Mouse (Mus musculus): ENCODE data around the gene Rnf38. TPM values are rescaled to one million over a fixed set of nuclear protein-coding genes. Genes with fewer than 3 reads are reported as not detected.

Gene Rnf38
- polyA plus RNA-seq, 1 experiment from 2014 or later = 11.0 TPM

- no peak for ATAC-seq (ENCODE audit: insufficient read depth)
- H3K9ac ChIP-seq = no peak overlapping the region
- 55% methylated on average over 5 of the region's 5 CpGs for WGBS (ENCODE audit: insufficient replicate concordance)
- peaks cover 60% of the 10 kb centered on the region for H3K27me3 ChIP-seq
- H3K4me1 ChIP-seq (replicated peaks) = peaks cover 23% of the 10 kb centered on the region
- no peaks in the 10 kb centered on the region for H3K36me3 ChIP-seq (replicated peaks)
- H3K27ac ChIP-seq (replicated peaks) = no peak overlapping the region
- no peak overlapping the region for H3K4me2 ChIP-seq
- no peaks in the 10 kb centered on the region for H3K9me3 ChIP-seq (replicated peaks)
- H3K4me3 ChIP-seq (replicated peaks) = no peak overlapping the region
These were observed 17.9 kb upstream of the Rnf38 start for GRCm38 (mm10) chr4:44251521-44251920.

DNA sequence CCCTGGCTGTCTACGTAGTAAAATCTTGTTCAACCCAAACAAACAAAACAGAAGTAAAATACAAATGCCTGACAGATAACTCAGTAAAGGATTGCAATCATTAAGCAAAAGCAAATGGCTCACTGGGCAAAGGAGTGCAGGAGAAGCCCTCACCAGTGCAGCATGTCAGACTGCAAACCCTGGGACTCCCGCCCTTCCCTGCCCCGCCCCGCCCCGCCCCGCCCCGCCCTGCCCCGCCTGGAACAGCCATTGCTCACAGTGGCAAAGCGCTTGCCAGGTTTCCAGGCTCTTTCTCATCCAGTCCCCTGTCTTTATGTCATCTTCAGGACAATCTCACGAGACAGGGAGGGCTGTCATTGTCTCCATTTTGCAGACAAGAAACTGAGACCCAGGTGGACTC is 16.1 kb upstream of the Rnf38 start:
- no peak overlapping the region for H3K4me3 ChIP-seq (replicated peaks)

DNA sequence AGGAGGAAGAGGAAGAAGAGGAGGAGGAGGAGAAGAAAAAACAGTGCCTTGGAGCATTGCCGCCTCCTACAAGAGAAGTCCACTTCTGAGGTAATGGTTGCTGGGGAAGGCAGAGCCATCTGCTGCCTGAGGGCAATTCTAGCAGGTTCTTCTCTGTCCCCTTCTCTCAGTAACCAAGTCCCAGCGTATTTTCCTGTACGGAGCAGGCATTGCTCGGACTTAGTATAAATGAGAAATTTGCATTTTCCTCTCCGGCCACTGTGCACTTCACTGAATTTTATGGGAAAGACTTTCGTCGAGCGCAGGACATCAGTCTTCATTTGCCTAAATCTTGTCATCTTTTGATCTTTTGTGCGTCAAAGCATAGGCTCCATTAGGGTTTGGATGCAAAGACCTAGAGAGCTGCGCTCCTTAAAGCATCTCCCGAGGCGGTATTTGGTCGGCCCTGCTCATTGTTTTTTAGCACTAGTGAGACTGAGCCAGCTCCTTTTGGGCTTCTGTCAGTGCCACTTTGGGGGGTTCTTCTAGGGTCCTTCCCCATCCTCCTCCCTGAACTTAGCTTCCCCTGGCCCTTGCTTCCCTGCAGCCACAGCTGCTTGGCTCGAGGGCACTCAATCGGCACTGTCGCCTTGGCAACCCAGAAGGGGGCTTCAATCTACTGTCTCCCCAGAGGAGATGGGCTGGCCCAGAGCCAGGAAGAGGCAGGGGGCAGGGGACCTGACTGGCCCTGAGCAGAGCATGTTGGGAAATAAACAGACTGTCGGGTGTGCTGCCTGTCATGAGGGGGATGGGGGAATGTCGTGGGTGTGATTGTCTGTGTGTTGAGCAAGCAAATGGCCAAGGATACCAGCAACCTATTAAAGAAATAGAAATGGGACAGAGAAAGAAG is 13.7 kb upstream of the Rnf38 start:
- Histone ChIP-seq H3K36me3 (replicated peaks) (no peaks in the 10 kb centered on the region), H3K27ac (replicated peaks) (peak overlapping the region; percentile 42), H3K4me1 (replicated peaks) (peaks cover 23% of the 10 kb centered on the region), H3K9ac (no peak overlapping the region), H3K27me3 (peaks cover 46% of the 10 kb centered on the region), H3K4me3 (replicated peaks) (no peak overlapping the region), H3K9me3 (replicated peaks) (no peaks in the 10 kb centered on the region), H3K4me2 (peak overlapping the region; percentile 25)
- WGBS (ENCODE audit: insufficient replicate concordance) = 26% methylated on average over 18 of the region's 18 CpGs
- peak; percentile 55 for ATAC-seq (ENCODE audit: insufficient read depth)

More for the DNA sequence above, 16.1 kb upstream of the Rnf38 start:
- no peak for ATAC-seq (ENCODE audit: insufficient read depth)
- H3K4me1 ChIP-seq (replicated peaks) = peaks cover 23% of the 10 kb centered on the region
- 0 out of 2 replicates have a peak overlapping the region, but pooled peaks have one; percentile 42 for H3K27ac ChIP-seq (replicated peaks)
- H3K4me2 ChIP-seq = peak overlapping the region; percentile 30
- H3K27me3 ChIP-seq = peaks cover 60% of the 10 kb centered on the region
- no peak overlapping the region for H3K9ac ChIP-seq
- H3K9me3 ChIP-seq (replicated peaks) = no peaks in the 10 kb centered on the region
- no peaks in the 10 kb centered on the region for H3K36me3 ChIP-seq (replicated peaks)
- WGBS (ENCODE audit: insufficient replicate concordance) = 4% methylated on average over 10 of the region's 10 CpGs

GRCm38 (mm10) chr4:44246285-44246684 is 12.7 kb upstream of the Rnf38 start:
- Histone ChIP-seq H3K9ac (no peak overlapping the region), H3K27me3 (peaks cover 36% of the 10 kb centered on the region), H3K4me2 (no peak overlapping the region), H3K36me3 (replicated peaks) (no peaks in the 10 kb centered on the region), H3K4me3 (replicated peaks) (no peak overlapping the region), H3K9me3 (replicated peaks) (no peaks in the 10 kb centered on the region), H3K27ac (replicated peaks) (peak overlapping the region; percentile 20; the same call in 1 of the 2 replicates), H3K4me1 (replicated peaks) (peaks cover 13% of the 10 kb centered on the region)
- peak; percentile 67 for ATAC-seq (ENCODE audit: insufficient read depth)
- WGBS (ENCODE audit: insufficient replicate concordance) = 59% methylated on average over 4 of the region's 4 CpGs

DNA sequence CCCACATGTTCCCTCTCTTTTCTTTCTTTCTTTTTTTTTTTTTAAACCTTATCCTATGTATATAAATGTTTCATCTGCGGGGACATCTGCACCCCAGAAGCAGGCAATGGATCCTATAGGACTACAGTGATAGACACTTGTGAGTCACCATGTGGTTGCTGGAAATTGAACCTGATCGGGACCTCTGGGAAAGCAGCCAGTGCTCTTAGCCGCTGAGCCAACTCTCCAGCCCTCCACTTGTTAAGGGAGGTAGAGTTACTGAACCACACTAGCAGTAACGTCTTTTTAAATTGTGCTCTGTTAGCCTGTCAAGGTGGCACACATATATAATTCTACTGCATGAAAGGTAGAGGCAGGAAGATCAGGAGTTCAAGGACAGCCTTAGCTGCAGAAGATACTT is 8.0 kb upstream of the Rnf38 start:
- H3K27ac ChIP-seq (replicated peaks) = no peak overlapping the region
- 60% methylated on average over 4 of the region's 4 CpGs for WGBS (ENCODE audit: insufficient replicate concordance)
- H3K4me1 ChIP-seq (replicated peaks) = no peaks in the 10 kb centered on the region
- no peak for ATAC-seq (ENCODE audit: insufficient read depth)
- no peaks in the 10 kb centered on the region for H3K27me3 ChIP-seq
- no peak overlapping the region for H3K9ac ChIP-seq
- no peak overlapping the region for H3K4me2 ChIP-seq
- H3K9me3 ChIP-seq (replicated peaks) = no peaks in the 10 kb centered on the region
- no peak overlapping the region for H3K4me3 ChIP-seq (replicated peaks)
- H3K36me3 ChIP-seq (replicated peaks) = no peaks in the 10 kb centered on the region

DNA sequence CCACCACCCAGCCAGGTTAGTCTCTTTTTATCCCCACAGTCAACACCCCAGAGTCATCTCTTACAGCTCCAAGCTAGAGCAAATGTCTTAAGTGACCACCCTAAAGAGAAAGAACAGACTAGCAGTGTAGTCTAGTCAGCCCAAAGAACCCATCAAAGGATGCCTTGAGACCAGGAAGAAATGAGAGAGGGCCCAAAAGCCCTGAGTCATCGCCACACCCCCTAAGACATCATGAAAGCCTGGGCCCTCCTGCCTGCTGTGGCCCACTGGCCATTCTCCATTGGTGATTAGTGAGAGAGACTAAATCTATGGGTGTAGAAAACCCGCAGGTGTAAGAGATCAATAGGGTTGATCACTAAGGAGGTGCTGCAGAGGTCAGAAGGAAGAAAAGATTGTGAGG is 2.4 kb upstream of the Rnf38 start:
- ATAC-seq (ENCODE audit: insufficient read depth) = no peak
- 68% methylated on average over 2 of the region's 2 CpGs for WGBS (ENCODE audit: insufficient replicate concordance)
- Histone ChIP-seq H3K9me3 (replicated peaks) (no peaks in the 10 kb centered on the region), H3K4me3 (replicated peaks) (no peak overlapping the region), H3K27ac (replicated peaks) (no peak overlapping the region), H3K9ac (no peak overlapping the region), H3K4me2 (no peak overlapping the region), H3K4me1 (replicated peaks) (peaks cover 36% of the 10 kb centered on the region), H3K36me3 (replicated peaks) (no peaks in the 10 kb centered on the region), H3K27me3 (peaks cover 26% of the 10 kb centered on the region)

DNA sequence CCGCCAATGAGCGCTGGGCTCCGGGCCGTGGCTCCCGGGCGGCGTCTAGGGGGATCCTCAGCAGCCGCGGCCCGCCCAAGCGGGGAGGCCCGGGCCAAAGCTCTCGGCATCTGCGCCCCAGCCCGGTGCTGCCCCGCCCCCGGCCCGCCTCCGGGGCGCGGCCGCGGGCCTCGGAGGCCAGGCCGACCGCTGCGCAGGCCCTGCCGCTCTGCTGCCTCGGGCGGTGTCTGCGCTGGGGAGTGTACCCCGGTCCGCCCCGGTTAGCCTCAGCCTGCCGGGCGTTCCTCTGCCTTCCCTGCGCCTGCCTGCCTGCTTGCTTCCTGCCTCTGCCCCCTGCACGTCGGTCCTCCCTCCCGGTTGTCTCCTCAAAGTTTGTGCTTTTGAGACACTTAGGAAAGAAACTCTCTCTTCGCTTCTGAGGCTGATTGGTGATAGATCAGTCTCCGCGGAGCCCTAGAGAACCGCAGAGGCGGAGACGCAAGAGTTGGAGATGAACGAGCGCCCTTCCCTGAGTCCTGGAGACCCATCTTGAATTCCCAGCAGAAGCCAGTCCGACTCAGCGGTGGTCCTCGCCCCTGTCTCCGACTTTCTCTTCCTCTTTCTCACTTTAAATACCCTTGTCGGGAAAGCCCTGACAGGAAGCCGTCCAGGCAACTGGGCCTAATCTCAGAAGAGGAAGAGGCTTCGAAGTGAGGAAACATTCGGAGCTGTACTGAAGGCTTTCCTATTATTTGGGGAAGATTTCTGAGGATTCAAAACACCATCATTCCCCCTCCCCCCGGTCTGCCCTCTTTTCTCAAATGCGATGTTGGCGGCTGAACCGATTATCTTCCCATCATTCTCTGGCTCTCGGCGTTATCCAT is 646 bp upstream of the Rnf38 start:
- Histone ChIP-seq H3K9me3 (replicated peaks) (no peaks in the 10 kb centered on the region), H3K27ac (replicated peaks) (peak overlapping the region; percentile 92), H3K4me2 (peak overlapping the region; percentile 98), H3K4me1 (replicated peaks) (peaks cover 36% of the 10 kb centered on the region), H3K36me3 (replicated peaks) (no peaks in the 10 kb centered on the region), H3K27me3 (peaks cover 29% of the 10 kb centered on the region), H3K4me3 (replicated peaks) (peak overlapping the region; percentile 71), H3K9ac (peak overlapping the region; percentile 69)
- under 1% methylated on average over 62 of the region's 62 CpGs for WGBS (ENCODE audit: insufficient replicate concordance)
- ATAC-seq (ENCODE audit: insufficient read depth) = peak; percentile 99

DNA sequence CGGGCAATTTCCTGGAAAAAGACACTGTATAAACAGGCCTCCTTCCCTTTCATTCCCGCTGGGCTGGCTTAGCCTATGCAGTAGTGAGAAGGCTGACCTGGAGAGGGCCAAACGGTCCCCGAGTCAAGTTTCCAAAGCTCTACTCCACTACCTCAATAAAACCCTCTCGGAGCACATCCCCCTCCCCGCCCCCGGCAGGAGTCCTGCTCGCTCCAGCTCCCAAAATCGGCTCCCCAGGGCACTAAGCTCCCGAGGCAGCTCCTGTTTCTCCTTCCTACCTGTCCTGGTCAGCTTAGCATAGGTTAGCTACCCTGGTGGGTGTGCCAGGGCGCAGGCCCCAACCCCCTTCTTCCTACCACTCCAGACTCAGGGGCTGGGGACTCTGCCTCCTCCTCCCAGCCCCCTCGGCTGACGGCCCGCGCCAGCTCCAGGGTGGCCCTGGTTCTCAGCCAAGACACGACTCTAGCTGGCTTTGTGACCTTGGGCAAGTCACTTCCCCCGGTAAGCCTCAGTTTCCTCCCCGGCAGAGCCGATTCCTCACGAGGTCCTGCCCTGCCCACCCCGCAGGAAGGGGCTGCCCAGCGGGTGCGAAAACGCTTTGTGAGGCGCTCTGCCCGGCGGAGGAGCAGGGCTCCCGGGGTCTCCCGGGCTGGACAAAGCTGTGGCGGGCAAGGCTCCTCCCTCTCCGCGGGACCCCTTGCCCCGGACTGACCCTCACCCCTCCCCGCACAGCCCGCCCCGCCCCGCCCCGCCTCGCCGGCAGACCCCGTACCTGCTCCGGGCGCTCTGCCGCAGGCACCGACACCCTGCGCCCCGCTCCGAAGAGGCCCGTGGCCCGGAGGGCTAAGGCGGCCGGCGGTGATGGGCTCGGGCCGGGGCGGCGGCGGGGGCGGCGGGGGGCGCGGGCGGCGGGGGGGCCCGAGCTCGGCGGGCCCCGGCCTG is 547 bp downstream of the Rnf38 start:
- under 1% methylated on average over 52 of the region's 68 CpGs for WGBS (ENCODE audit: insufficient replicate concordance)
- H3K4me3 ChIP-seq (replicated peaks) = peak overlapping the region; percentile 71
- H3K9me3 ChIP-seq (replicated peaks) = no peaks in the 10 kb centered on the region
- peak overlapping the region; percentile 76 for H3K9ac ChIP-seq
- H3K27ac ChIP-seq (replicated peaks) = peak overlapping the region; percentile 74
- peaks cover 29% of the 10 kb centered on the region for H3K27me3 ChIP-seq
- H3K4me2 ChIP-seq = peak overlapping the region; percentile 98
- no peaks in the 10 kb centered on the region for H3K36me3 ChIP-seq (replicated peaks)
- peaks cover 36% of the 10 kb centered on the region for H3K4me1 ChIP-seq (replicated peaks)
- peak; percentile 0; the same call in 1 of the 2 replicates for ATAC-seq (ENCODE audit: insufficient read depth)

- H3K27ac ChIP-seq (replicated peaks) = no peak overlapping the region
- no peak overlapping the region for H3K4me2 ChIP-seq
- no peak overlapping the region for H3K9ac ChIP-seq
- 71% methylated on average over 10 of the region's 10 CpGs for WGBS (ENCODE audit: insufficient replicate concordance)
- no peaks in the 10 kb centered on the region for H3K4me1 ChIP-seq (replicated peaks)
- H3K9me3 ChIP-seq (replicated peaks) = no peaks in the 10 kb centered on the region
- H3K4me3 ChIP-seq (replicated peaks) = no peak overlapping the region
- ATAC-seq (ENCODE audit: insufficient read depth) = no peak
- no peaks in the 10 kb centered on the region for H3K36me3 ChIP-seq (replicated peaks)
- no peaks in the 10 kb centered on the region for H3K27me3 ChIP-seq
These were observed 8.5 kb downstream of the Rnf38 start for GRCm38 (mm10) chr4:44225128-44225527.

GRCm38 (mm10) chr4:44224141-44224540 is 9.4 kb downstream of the Rnf38 start:
- ATAC-seq (ENCODE audit: insufficient read depth) = no peak
- H3K4me3 ChIP-seq (replicated peaks) = no peak overlapping the region
- no peaks in the 10 kb centered on the region for H3K27me3 ChIP-seq
- H3K27ac ChIP-seq (replicated peaks) = no peak overlapping the region
- no peaks in the 10 kb centered on the region for H3K36me3 ChIP-seq (replicated peaks)
- H3K9ac ChIP-seq = no peak overlapping the region
- no peak overlapping the region for H3K4me2 ChIP-seq
- 62% methylated on average over 9 of the region's 9 CpGs for WGBS (ENCODE audit: insufficient replicate concordance)
- no peaks in the 10 kb centered on the region for H3K9me3 ChIP-seq (replicated peaks)
- no peaks in the 10 kb centered on the region for H3K4me1 ChIP-seq (replicated peaks)
